Mouse (Mus musculus) lung, postnatal 36 days (tissue): Measurements from ENCODE around the gene Dnajc1.

Source experiments
- DNase-seq: peaks from one replicate; pipeline ENCODE4 v3.0.0; 2022; ENCODE audit warnings: mixed read lengths

The Dnajc1 gene

GRCm38 (mm10) chr2:18285175-18285574 is 107.5 kb downstream of the Dnajc1 start:
- peak; percentile 12 for DNase-seq

GRCm38 (mm10) chr2:18265736-18266135 is 126.9 kb downstream of the Dnajc1 start:
- no peak for DNase-seq

GRCm38 (mm10) chr2:18264579-18264978 is 128.1 kb downstream of the Dnajc1 start:
- no peak for DNase-seq

GRCm38 (mm10) chr2:18262298-18262697 is 130.3 kb downstream of the Dnajc1 start:
- DNase-seq = no peak

- no peak for DNase-seq
Observed at GRCm38 (mm10) chr2:18249224-18249623, 143.4 kb downstream of the Dnajc1 start.

GRCm38 (mm10) chr2:18235524-18235923 is 157.1 kb downstream of the Dnajc1 start:
- no peak for DNase-seq

GRCm38 (mm10) chr2:18232883-18233567 is 159.6 kb downstream of the Dnajc1 start:
- DNase-seq = no peak

- DNase-seq = no peak
Observed at GRCm38 (mm10) chr2:18231143-18231542, 161.5 kb downstream of the Dnajc1 start.

GRCm38 (mm10) chr2:18229279-18229678 is 163.4 kb downstream of the Dnajc1 start:
- peak; percentile 25 for DNase-seq

- DNase-seq = no peak
Observed at GRCm38 (mm10) chr2:18228486-18229062, 164.1 kb downstream of the Dnajc1 start.

GRCm38 (mm10) chr2:18219569-18219968 is 173.1 kb downstream of the Dnajc1 start:
- no peak for DNase-seq

- DNase-seq = no peak
Observed at GRCm38 (mm10) chr2:18219136-18219535, 173.5 kb downstream of the Dnajc1 start.

- no peak for DNase-seq
Observed at GRCm38 (mm10) chr2:18218500-18218899, 174.1 kb downstream of the Dnajc1 start.

- DNase-seq = no peak
Observed at GRCm38 (mm10) chr2:18217867-18218266, 174.8 kb downstream of the Dnajc1 start.

GRCm38 (mm10) chr2:18214031-18214430 is 178.6 kb downstream of the Dnajc1 start:
- no peak for DNase-seq

- DNase-seq = no peak
Observed at GRCm38 (mm10) chr2:18209948-18210347, 182.7 kb downstream of the Dnajc1 start.

GRCm38 (mm10) chr2:18209211-18209823 is 183.3 kb downstream of the Dnajc1 start:
- DNase-seq = no peak

- DNase-seq = no peak
Observed at GRCm38 (mm10) chr2:18208578-18208977, 184.1 kb downstream of the Dnajc1 start.

- no peak for DNase-seq
Observed at GRCm38 (mm10) chr2:18206811-18207210, 185.8 kb downstream of the Dnajc1 start.

- peak; percentile 83 for DNase-seq
Observed at GRCm38 (mm10) chr2:18205118-18205517, 187.5 kb downstream of the Dnajc1 start.

GRCm38 (mm10) chr2:18202923-18203322 is 189.7 kb downstream of the Dnajc1 start:
- no peak for DNase-seq

GRCm38 (mm10) chr2:18201820-18202462 is 190.7 kb downstream of the Dnajc1 start:
- no peak for DNase-seq

GRCm38 (mm10) chr2:18195691-18196396 is 196.8 kb downstream of the Dnajc1 start:
- peak; percentile 81 for DNase-seq
